Mouse (Mus musculus) gastrocnemius, postnatal 14 days (tissue): ENCODE measurements around the gene Rnf187. TPM values are rescaled to one million over a fixed set of nuclear protein-coding genes. Genes with fewer than 3 reads are reported as not detected.
"Not testable (repeated sequence)": the region's sequence is repeated elsewhere in the genome, so short reads cannot be mapped to it uniquely, and the experiment has no call there.

Source experiments
- DNase-seq: peaks from one replicate; pipeline ENCODE4 v3.0.0; 2021; ENCODE audit warnings: mixed read lengths
- intact Hi-C: fragments of 180-260 bp; cut with DNase I; formaldehyde crosslinking; loops from one replicate; pipeline ENCODE4 v1.15.1; 2025; ENCODE audit warnings: low total_unique reads
- total RNA-seq, 2 experiments: library from RNA; stranded (reverse); gene quantifications; 2 replicates each; pipeline ENCODE4 v1.2.3; 2021

Gene Rnf187
- total RNA-seq, 2 experiments from 2014 or later = 126 to 139 TPM

DNA sequence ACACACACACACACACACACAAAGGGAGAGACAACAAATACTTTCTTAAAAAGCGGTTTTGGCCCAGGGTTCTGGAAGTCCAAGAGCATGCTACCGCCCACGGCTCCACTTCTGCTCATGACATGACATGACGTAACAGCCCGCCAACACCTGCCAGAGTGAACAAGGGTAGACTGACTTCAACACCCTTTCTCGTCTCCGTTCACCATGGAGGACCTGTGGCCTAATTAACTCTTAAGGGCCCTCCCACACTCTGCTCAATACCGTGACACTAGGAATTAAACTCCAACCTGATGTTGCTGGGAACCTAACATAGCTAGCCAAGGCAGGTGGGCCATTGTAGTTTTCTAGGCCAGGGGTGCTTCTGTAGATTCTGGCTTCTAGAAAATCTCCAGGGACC lies 30.3 kb upstream of the Rnf187 start:
- intact Hi-C loops = no loop called here
- no peak for DNase-seq

DNA sequence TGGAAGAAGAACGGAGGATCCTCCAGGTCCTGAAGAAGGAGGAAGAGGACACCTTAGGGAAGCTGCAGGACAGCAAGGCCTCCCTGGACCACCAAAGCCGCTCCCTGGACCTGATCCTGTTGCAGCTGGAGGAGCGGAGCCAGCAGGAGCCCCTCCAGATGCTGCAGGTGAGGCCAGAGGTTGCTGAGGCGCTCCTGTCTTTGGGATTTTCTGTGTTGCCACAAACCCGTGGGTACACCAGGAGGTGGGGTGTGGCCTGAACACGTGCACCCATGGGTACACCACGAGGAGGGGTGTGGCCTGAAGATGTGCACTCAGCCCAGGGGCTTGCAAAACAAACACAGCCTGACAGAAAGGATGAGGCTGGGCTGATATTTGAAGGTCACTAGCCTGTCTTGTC lies 29.8 kb upstream of the Rnf187 start:
- DNase-seq = no peak
- intact Hi-C loops = no loop called here

DNA sequence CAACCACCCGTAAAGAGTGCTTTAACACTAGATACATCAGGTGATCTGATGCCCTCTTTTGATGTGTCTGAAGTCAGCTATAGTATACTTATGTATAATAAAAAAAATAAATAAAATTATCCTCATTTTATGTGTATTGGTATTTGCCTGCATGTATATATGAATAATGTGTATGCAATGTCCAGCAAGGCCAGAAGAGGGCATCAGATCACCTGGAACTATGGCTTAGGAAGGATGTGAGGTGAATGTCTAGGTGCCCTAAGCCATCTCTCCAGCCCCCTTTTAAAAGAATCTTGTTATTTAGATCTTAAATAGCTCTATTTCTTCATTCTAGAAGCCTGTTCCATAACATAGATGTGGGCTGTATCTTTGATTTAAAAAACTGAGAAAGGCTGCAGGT lies 28.6 kb upstream of the Rnf187 start:
- intact Hi-C loops = no loop called here
- DNase-seq = no peak

DNA sequence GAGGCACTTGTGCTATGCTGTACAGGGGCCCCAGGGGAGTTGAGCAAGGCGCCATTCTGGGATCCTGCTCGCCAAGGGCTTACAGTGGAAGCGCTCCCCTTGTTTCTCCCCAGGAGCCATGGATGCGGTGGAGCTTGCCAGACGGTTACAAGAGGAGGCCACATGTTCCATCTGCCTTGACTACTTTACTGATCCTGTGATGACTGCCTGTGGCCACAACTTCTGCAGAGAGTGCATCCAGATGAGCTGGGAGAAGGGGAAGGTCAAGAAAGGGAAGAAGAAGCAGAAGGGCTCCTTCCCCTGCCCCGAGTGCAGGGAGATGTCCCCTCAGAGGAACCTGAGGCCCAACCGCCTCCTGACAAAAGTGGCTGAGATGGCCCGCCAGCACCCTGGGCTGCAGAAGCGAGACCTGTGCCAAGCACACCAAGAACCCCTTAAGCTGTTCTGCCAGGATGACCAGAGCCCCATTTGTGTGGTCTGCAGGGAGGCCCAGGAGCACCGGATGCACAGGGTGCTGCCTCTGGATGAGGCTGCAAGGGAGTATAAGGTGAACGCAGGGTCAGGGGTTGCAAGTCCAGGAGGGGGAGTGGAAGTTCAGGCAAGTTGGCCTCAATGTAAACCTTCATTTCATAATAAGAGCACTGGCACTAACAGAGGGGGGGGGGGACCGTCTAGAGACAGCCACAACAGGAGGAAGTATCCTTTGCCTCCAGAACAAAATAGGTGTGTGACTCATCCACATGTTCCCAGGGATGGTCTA lies 26.5 kb upstream of the Rnf187 start:
- intact Hi-C loops = no loop called here
- no peak for DNase-seq

DNA sequence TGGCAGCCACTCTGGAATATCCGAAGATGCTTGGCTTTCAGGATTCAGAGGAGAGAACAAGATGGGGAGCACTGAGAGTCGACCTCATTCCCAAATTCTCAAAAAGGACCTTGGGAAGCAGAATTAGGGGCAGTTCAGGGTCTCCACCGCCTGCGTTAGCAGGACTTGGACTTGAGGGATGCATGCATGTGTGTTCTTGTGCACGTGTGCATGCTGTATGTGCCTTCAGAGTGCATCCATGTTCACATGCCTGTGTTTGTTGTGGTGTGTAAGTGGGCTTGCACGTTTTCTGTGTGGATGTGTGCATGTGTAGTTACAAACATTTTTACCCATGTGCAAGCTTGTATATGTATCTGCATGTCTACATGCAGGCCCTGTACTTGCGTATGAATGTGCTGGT lies 25.5 kb upstream of the Rnf187 start:
- DNase-seq = no peak
- intact Hi-C loops = no loop called here

DNA sequence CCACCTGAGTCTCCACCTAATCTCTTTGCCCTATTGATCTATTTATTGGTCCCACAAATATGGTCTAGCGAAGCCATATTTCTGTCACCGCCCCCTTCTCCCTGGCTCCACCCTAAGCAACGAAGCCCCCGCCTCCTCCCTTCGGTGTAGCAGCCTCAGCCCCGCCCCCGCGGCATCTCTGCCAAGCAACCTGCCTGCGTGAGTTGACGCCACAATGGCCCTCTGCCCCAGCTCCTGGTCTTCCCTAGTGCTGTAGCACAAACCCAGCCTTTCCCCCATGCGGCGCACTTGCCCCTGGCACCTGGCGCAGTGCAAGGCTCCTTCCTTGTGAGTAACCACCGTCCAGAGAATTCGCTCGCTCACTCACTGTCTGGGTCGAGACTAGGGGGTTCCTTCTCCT lies 24.8 kb upstream of the Rnf187 start:
- intact Hi-C loops = no loop called here
- DNase-seq = no peak

DNA sequence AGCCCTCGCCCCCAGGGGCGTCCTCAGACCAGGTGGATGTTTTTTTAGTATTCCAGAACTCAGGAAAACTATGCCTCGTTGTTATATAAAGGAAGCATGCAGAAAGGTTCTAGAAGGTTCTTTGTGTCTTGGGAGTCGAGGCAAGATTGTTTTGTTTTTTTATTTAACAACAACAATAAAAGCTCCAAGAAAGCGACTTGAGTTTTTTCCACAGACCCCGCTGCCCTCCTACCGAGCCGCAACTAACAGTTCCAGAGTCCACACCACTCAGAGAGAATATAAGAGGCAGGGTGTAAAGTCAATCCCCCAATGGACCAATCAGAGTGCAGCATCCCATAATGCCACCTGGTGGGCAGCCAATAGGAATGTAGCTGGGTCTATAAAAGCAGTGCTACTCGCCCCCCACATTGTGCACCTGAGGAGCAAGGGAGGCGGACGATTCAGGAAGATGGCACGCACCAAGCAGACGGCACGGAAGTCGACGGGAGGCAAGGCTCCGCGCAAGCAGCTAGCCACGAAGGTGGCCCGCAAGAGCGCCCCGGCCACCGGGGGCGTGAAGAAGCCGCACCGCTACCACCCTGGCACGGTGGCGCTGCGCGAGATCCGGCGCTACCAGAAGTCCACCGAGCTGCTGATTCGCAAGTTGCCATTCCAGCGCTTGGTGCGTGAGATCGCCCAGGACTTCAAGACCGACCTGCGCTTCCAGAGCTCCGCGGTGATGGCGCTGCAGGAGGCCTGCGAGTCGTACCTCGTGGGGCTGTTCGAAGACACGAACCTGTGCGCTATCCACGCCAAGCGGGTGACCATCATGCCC lies 22.9 kb upstream of the Rnf187 start:
- intact Hi-C loops = no loop called here

DNA sequence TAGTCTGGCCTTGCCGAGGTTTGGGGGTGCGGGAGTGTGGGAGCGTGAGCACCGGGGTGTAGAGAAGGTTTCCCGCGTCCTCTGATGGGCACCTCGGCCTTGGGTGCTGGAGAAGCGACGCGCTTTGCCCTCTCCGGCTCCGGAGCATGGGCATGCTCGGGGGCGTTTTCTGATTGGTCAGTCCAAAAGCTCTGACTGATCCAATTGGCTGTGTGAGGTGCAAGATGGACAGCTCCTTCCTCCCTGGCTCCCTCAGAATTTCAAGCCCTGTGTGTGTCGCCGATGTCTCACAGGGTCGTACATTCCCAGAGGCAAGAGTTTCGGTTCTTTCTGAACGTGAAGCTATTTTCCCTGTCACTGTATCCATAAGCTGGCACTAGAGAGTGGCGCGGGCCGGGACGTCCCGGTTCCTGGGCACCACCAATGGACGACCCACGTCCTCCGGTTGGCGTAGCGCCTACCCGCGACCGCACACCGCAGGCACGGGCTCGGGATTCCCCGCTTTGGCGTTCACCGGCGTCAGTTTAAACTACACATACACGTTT lies 21.3 kb upstream of the Rnf187 start:
- intact Hi-C loops = no loop called here
- peak; percentile 69 for DNase-seq

More for the DNA sequence above, 22.9 kb upstream of the Rnf187 start:
- DNase-seq = no peak

DNA sequence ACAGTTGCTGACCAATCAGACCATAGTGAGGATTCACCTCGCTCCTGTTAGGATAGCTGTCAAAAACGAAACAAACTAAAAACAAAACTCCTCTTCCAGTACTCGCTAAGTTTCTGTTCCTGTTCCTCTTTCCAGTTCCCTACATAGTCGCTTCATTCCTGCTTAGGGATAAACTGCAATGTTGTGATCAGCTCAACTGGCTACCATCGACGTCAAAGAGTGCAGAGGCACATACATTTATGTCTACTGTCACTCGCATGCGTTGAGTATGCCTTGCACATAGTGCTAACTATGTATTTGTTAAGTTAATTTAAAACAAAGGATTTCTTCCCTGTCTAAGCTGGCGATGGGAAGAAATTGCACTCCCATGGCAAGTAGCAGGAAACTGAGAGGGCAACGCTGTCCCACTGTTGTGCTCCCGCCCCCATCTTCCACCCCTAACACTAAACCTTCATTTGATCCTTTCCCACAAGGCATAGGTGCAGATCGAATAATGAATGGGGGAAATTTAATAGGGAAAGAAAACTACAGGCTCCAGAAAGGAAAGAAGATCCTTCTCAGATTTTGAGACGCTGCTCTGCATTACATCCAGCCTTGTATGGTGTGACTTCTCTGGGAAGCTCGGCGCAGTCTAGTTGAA lies 20.6 kb upstream of the Rnf187 start:
- intact Hi-C loops = no loop called here
- no peak for DNase-seq

DNA sequence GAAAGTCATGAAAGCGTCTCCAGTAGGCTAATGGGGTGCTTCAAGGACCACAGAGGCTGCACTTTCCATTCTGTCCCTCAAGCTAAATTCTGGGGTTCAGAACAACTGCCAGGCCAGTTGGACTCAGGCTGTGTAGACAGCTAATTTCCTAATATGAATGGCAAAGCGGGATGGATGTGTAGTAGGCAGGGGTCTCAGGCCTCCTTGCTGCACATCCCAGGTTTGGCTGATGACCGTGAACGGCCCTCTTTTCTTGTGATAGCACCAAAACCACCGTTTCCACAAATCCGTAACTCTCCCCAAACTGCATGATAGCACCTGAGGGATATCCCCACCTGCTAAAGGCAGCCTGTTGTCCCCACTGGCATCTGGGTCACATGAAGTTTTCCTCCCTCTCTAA lies 19.8 kb upstream of the Rnf187 start:
- DNase-seq = no peak
- intact Hi-C loops = no loop called here

DNA sequence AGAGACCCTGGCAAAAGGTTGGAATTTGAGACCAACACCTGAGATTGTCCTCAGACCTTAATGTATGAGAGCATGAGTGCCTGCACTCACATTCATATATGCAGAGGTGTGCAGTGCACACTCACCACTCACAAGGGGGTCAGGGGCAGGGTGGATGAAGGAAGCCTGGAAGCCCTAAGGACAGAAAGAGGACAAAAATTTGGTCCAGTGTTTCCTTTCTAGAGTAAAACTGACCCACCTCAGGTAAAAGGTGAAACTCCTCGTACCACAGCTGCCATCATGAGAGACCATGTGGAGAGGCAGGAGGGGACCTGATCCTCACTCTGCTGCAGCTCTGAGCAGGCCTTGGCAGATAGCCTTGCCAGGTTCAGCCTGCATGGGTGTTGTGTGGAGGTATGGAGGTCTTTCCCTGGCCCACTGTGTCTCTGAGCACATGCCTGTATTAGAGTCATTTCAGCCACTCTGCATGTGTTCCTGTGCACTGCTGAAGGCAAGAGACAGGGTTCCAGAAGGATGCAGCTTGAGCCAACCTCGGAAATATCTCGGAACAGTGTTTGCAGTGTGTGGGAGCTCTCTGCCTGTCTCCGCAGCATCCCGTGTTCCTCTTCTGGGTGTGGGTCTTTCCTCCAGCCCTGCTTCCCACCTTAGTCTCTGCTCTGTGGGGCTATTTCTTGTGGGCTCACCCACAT lies 18.7 kb upstream of the Rnf187 start:
- intact Hi-C loops = no loop called here
- no peak for DNase-seq

DNA sequence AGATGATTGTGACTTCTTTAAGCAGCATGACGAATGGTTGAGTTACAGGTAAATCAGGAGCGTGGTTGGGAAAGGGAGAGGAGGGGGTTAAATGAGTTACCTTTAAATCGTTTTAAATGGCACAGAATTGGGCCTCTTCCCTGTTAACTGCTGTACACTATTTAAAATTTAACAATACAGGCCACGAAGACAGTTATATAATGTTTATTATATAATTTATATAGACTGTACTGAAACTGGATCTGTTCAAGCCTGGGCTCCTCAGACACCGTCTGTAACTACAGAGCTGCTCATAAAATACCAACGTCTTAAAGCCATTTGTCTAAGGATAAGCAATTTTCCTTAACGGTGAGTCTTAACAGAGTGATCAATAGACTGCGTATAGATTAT lies 17.1 kb upstream of the Rnf187 start:
- intact Hi-C loops = no loop called here
- DNase-seq = no peak

DNA sequence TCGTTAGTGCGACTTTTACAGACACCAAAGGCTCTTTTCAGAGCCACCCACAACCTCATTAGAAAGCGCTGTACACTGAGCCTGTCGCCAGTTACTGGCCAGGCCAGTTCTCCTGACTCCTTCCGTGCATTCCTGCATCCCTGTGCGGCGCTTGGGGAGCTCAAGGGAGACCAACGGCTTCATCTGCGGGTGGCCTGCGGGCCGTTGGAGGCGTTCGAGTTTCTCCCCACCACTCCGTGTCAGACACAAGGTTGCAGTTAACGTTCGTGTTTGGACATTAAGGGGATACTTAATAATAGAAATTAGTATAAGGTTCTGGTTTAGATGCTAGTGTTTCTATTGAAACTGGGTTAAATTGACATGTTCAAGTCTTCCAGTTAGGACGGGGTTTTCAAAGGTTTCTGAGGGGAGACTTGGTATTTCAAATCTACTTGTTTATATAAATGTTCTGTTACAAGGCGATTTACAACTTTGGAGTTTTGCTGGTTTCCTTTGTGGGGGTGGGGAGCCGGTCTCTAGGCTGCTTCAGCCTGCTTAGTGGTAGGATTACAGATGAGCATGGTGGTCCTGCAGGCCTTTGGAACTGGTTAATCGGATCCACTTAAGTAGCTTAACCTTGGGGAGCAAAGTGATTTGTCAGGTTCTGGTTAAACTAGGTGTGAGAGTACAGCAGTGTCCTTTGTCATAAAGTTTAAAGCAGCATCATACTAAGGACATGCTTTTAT lies 16.6 kb upstream of the Rnf187 start:
- intact Hi-C loops = no loop called here
- no peak for DNase-seq

DNA sequence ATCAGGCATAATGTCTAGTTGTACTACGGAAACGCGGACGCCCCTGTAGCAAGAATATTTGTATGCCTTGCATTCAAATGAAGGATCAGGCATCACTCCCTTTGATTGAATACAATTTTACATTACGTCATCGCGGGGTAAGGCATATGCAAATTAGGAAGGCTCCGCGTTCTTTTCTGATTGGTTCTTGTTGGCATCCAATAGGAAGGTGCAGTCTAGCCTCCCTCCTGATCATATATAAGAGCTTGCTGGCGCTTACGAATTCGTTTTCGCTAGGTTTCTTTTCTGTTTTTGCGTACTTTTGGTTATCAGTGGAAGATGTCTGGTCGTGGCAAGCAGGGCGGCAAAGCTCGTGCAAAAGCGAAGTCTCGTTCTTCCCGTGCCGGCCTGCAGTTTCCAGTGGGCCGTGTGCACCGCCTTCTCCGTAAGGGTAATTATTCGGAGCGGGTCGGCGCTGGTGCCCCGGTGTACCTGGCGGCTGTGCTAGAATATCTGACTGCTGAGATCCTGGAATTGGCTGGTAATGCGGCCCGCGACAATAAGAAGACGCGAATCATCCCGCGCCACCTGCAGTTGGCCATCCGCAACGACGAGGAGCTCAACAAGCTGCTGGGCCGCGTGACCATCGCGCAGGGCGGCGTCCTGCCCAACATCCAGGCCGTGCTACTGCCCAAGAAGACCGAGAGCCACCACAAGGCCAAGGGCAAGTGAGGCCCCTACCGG lies 15.9 kb upstream of the Rnf187 start, which contains the start of the genes Hist3h2a and Trim17:
Hist3h2a (plus strand) TSS at position 266 of the 723 bp plus-strand sequence.
Trim17 (plus strand) TSS at position 266 of the 723 bp plus-strand sequence.
- intact Hi-C loops = no loop called here
- DNase-seq = peak; percentile 86

DNA sequence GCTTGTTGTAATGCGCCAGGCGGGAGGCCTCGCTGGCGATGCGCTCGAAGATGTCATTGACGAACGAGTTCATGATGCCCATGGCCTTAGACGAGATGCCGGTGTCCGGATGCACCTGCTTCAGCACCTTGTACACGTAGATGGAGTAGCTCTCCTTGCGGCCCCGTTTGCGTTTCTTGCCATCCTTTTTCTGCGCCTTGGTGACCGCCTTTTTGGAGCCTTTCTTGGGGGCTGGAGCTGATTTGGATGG lies 15.4 kb upstream of the Rnf187 start:
- intact Hi-C loops = not testable (repeated sequence)

DNA sequence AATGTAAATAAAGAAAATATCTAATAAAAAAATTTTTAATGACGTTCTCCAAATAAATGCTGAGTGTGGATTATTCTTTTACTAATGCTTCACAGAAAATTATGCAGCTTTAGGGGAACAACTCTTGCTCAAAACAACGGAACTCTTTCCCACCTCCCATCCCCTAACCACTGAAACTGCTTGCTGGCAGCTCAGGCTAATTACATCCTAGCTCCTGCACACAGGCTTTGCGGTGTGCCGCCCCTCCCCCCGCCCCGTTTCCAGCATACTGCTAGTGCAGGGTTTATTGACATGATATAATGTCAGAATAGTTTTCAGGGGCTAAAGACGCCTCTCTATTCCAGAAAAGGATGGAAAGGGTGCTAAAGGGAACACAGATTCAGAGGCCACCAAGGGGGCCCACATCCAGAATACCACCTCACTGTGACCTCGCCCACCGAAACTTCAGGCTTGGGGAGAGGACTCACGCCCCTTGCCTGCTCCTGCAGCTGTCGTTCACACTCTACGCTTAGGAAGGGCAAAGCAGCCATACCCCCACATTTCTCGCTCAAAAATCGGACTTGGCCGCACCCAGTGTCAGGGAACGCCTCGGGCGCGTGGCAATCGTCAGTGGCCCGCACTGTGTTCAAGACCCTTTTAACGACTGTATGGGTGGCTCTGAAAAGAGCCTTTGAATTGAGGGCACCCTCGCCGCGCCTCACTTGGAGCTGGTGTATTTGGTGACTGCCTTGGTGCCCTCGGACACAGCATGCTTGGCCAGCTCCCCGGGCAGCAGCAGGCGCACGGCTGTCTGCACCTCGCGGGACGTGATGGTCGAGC lies 14.8 kb upstream of the Rnf187 start:
- intact Hi-C loops = no loop called here
- DNase-seq = no peak

More for the DNA sequence above, 15.4 kb upstream of the Rnf187 start:
- DNase-seq = not testable (repeated sequence)

DNA sequence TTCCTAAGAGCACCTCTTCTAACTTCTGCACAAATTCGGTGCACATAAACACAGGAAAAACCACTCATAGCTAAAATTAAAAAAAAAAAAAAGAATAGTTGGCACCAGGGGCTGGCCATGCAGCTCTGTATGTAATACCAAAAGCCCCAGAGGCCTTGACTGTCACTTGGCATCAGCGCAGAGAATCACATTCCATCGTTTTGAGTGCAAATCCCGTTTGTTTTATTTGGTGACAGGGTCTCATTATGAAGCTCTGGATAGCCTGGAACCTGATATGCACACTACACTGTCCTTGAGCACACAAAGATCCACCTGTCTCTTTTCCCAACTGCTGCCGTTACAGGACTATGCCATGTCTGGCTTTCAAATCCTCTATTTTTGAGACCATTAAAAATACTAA lies 12.5 kb upstream of the Rnf187 start:
- no peak for DNase-seq
- intact Hi-C loops = no loop called here
